Mouse (Mus musculus) urinary bladder, postnatal 14 days (tissue): ENCODE data around the gene Map7.

Source experiments
- DNase-seq: peaks from one replicate; pipeline ENCODE4 v3.0.0; 2021; ENCODE audit warnings: low spot score

Map7 gene

GRCm38 (mm10) chr10:20234466-20234865 is 86.2 kb downstream of the Map7 start:
- no peak for DNase-seq

GRCm38 (mm10) chr10:20235656-20236055 is 87.4 kb downstream of the Map7 start:
- DNase-seq, result no peak

GRCm38 (mm10) chr10:20236241-20236640 is 88.0 kb downstream of the Map7 start:
- no peak for DNase-seq

- DNase-seq, result no peak
Observed at GRCm38 (mm10) chr10:20238281-20238680, 90.0 kb downstream of the Map7 start.

GRCm38 (mm10) chr10:20240858-20241257 is 92.6 kb downstream of the Map7 start:
- no peak for DNase-seq

- no peak for DNase-seq
Observed at GRCm38 (mm10) chr10:20243321-20243720, 95.0 kb downstream of the Map7 start.

GRCm38 (mm10) chr10:20245082-20245481 is 96.8 kb downstream of the Map7 start:
- DNase-seq, result no peak

- DNase-seq, result no peak
Observed at GRCm38 (mm10) chr10:20249091-20249490, 100.8 kb downstream of the Map7 start.

GRCm38 (mm10) chr10:20255579-20255978 is 107.3 kb downstream of the Map7 start:
- DNase-seq, result no peak

GRCm38 (mm10) chr10:20257054-20257643 is 108.9 kb downstream of the Map7 start:
- no peak for DNase-seq

GRCm38 (mm10) chr10:20257721-20258720 is 109.8 kb downstream of the Map7 start:
- DNase-seq, result no peak

GRCm38 (mm10) chr10:20259476-20259875 is 111.2 kb downstream of the Map7 start:
- no peak for DNase-seq

- DNase-seq, result no peak
Observed at GRCm38 (mm10) chr10:20262896-20263295, 114.6 kb downstream of the Map7 start.

- no peak for DNase-seq
Observed at GRCm38 (mm10) chr10:20264479-20264878, 116.2 kb downstream of the Map7 start.

GRCm38 (mm10) chr10:20267032-20267431 is 118.8 kb downstream of the Map7 start:
- DNase-seq, result no peak

- no peak for DNase-seq
Observed at GRCm38 (mm10) chr10:20268945-20269344, 120.7 kb downstream of the Map7 start.

GRCm38 (mm10) chr10:20272380-20272779 is 124.1 kb downstream of the Map7 start:
- DNase-seq, result no peak

- DNase-seq, result no peak
Observed at GRCm38 (mm10) chr10:20273278-20273677, 125.0 kb downstream of the Map7 start.

- DNase-seq, result no peak
Observed at GRCm38 (mm10) chr10:20274022-20274421, 125.8 kb downstream of the Map7 start.

GRCm38 (mm10) chr10:20281456-20281855 is 133.2 kb downstream of the Map7 start:
- no peak for DNase-seq

GRCm38 (mm10) chr10:20285289-20285975 is 137.2 kb downstream of the Map7 start:
- DNase-seq, result no peak

GRCm38 (mm10) chr10:20285994-20286836 is 137.9 kb downstream of the Map7 start:
- DNase-seq, result no peak
